13 mouse cellular contexts compared by ENCODE assay signal in genomic region chr2:130704040-130705001, GRCm38 (mm10). TPM values are rescaled to one million over a fixed set of nuclear protein-coding genes. Genes with fewer than 3 reads are reported as not detected.
DNase-seq lines count a peak whose midpoint lies in the region; ATAC-seq and TF ChIP-seq lines count a peak whose summit lies in the region.
"Had no signal": no experiment of that assay in that cellular context is flagged by ENCODE, and none has a peak within 500 bp of the region (broad histone marks: within the 10 kb centered on the region; RNA-seq: fewer than 3 reads in every experiment).

No protein-coding gene starts in this region.

- H3K27me3 ChIP-seq in forebrain, embryonic 14.5 days (replicated peaks; ENCODE audit: control insufficient read depth, insufficient read depth, low read length), result no peaks in the 10 kb centered on the region
- no peaks in the 10 kb centered on the region for H3K27me3 ChIP-seq in forebrain, embryonic 11.5 days (ENCODE audit: control insufficient read depth, insufficient read depth, low read length)
- no peaks in the 10 kb centered on the region; the same call in 1 of the 2 replicates for H3K27me3 ChIP-seq in E14TG2a.4 (ENCODE audit: insufficient read depth, low read length)
- H3K27me3 ChIP-seq in embryonic facial prominence, embryonic 15.5 days, result 0 out of 2 replicates have a peak, but pooled peaks cover 4% of the 10 kb centered on the region

- 58% methylated on average over 9 of the region's 9 CpGs for WGBS in forebrain, embryonic 14.5 days
- WGBS in forebrain, embryonic 11.5 days, result 72% methylated on average over 9 of the region's 9 CpGs
- WGBS in embryonic facial prominence, embryonic 15.5 days, result 55% methylated on average over 9 of the region's 9 CpGs

- no peaks in the 10 kb centered on the region for H3K9me3 ChIP-seq in forebrain, embryonic 14.5 days (replicated peaks; ENCODE audit: control insufficient read depth, low read length)
- H3K9me3 ChIP-seq in forebrain, embryonic 11.5 days (ENCODE audit: control insufficient read depth, low read length), result no peaks in the 10 kb centered on the region
- H3K9me3 ChIP-seq in E14TG2a.4 (ENCODE audit: low read length), result no peaks in the 10 kb centered on the region
- no peaks in the 10 kb centered on the region for H3K9me3 ChIP-seq in embryonic facial prominence, embryonic 15.5 days (replicated peaks)

- no peak overlapping the region for H3K9ac ChIP-seq in forebrain, embryonic 14.5 days (ENCODE audit: low read length)
- H3K9ac ChIP-seq in forebrain, embryonic 11.5 days (ENCODE audit: low read length), result no peak overlapping the region
- no peak overlapping the region for H3K9ac ChIP-seq in embryonic facial prominence, embryonic 15.5 days
- H3K9ac ChIP-seq: liver, postnatal 0 days had no signal

- peak; percentile 40; the same call in 1 of the 2 replicates for ATAC-seq in forebrain, embryonic 14.5 days
- no peak for ATAC-seq in forebrain, embryonic 11.5 days (replicated peaks; ENCODE audit: low FRiP score)
- ATAC-seq in embryonic facial prominence, embryonic 15.5 days (ENCODE audit: insufficient number of reproducible peaks, low FRiP score, low TSS enrichment, low read depth), result peak; percentile 75; the same call in 1 of the 2 replicates
- ATAC-seq: liver, postnatal 0 days had no signal

- H3K27ac ChIP-seq in forebrain, embryonic 14.5 days (ENCODE audit: low read depth, low read length), result no peak overlapping the region; the same call in 1 of the 2 replicates
- H3K27ac ChIP-seq in forebrain, embryonic 11.5 days (ENCODE audit: low read depth, low read length), result no peak overlapping the region
- H3K27ac ChIP-seq in embryonic facial prominence, embryonic 15.5 days (replicated peaks), result peak overlapping the region; percentile 71
- H3K27ac ChIP-seq: left cerebral cortex, adult 2 months had no signal

- H3K4me3 ChIP-seq in forebrain, embryonic 14.5 days (ENCODE audit: low read depth, low read length), result no peak overlapping the region
- H3K4me3 ChIP-seq in forebrain, embryonic 11.5 days (ENCODE audit: low read depth, low read length), result no peak overlapping the region
- peak overlapping the region; percentile 21; the same call in 1 of the 2 replicates for H3K4me3 ChIP-seq in E14TG2a.4 (replicated peaks; ENCODE audit: low read length)
- no peak overlapping the region for H3K4me3 ChIP-seq in embryonic facial prominence, embryonic 15.5 days (replicated peaks)
- H3K4me3 ChIP-seq: left cerebral cortex, adult 2 months had no signal

- no peak overlapping the region for H3K4me2 ChIP-seq in forebrain, embryonic 14.5 days (ENCODE audit: low read length)
- no peak overlapping the region for H3K4me2 ChIP-seq in forebrain, embryonic 11.5 days (ENCODE audit: low read depth, low read length, severe bottlenecking)
- no peak overlapping the region for H3K4me2 ChIP-seq in embryonic facial prominence, embryonic 15.5 days (replicated peaks)

- peak; percentile 70 for DNase-seq in forebrain, embryonic 14.5 days (ENCODE audit: low spot score)
- no peak for DNase-seq in forebrain, embryonic 11.5 days (ENCODE audit: low spot score)
- peak; percentile 62 for DNase-seq in kidney, adult 9 months
- no peak for DNase-seq in kidney, adult 11 months
- no peak for DNase-seq in ovary, adult 18-20 months (ENCODE audit: low spot score)
- no peak for DNase-seq in yolk sac, embryonic 10.5 days (ENCODE audit: low spot score)
- DNase-seq: B cell, adult 2 months; cerebellum, adult 9-10 months; liver, postnatal 0 days; thymus, postnatal 36 days had no signal

- peaks cover 24% of the 10 kb centered on the region for H3K36me3 ChIP-seq in forebrain, embryonic 14.5 days (ENCODE audit: control insufficient read depth, insufficient read depth, low read length)
- H3K36me3 ChIP-seq in forebrain, embryonic 11.5 days (ENCODE audit: control insufficient read depth, insufficient read depth, low read length), result no peaks in the 10 kb centered on the region
- H3K36me3 ChIP-seq in E14TG2a.4 (ENCODE audit: insufficient read depth, low read length), result peaks cover 6% of the 10 kb centered on the region
- H3K36me3 ChIP-seq in embryonic facial prominence, embryonic 15.5 days, result peaks cover 12% of the 10 kb centered on the region

- no peak for TF ChIP-seq CTCF in E14TG2a.4 (conservative IDR thresholded peaks at IDR 0.05; ENCODE audit: low read length)

- no peaks in the 10 kb centered on the region for H3K4me1 ChIP-seq in forebrain, embryonic 14.5 days (ENCODE audit: control insufficient read depth, insufficient read depth, low read length)
- no peaks in the 10 kb centered on the region for H3K4me1 ChIP-seq in forebrain, embryonic 11.5 days (replicated peaks; ENCODE audit: control insufficient read depth, insufficient read depth, low read length)
- H3K4me1 ChIP-seq in E14TG2a.4 (replicated peaks; ENCODE audit: low read depth, low read length), result peaks cover 37% of the 10 kb centered on the region
- peaks cover 10% of the 10 kb centered on the region; the same call in 1 of the 2 replicates for H3K4me1 ChIP-seq in embryonic facial prominence, embryonic 15.5 days

RNA-seq across cellular contexts. Expression of gene Slc4a11, which starts 7.0 kb away (rescaled TPM):
- 0.52 and 0.64 TPM in 2 replicates for polyA plus RNA-seq in forebrain, embryonic 14.5 days (2014; fragmentation: Nextera tagmentation; extraction: Ambion mirVana)
- 1.2 TPM in 2 replicates for polyA plus RNA-seq in forebrain, embryonic 11.5 days (2014; fragmentation: Nextera tagmentation; extraction: Ambion mirVana)
- polyA plus RNA-seq in embryonic facial prominence, embryonic 15.5 days (2015; fragmentation: Nextera tagmentation; extraction: Ambion mirVana), result 4.7 and 5.4 TPM in 2 replicates
- polyA plus RNA-seq: liver, postnatal 0 days had no signal

RNA-seq across cellular contexts. Expression of gene Itpa, which starts 36.9 kb away (rescaled TPM):
- polyA plus RNA-seq in forebrain, embryonic 14.5 days (2014; fragmentation: Nextera tagmentation; extraction: Ambion mirVana), result 125 and 131 TPM in 2 replicates
- 152 and 156 TPM in 2 replicates for polyA plus RNA-seq in forebrain, embryonic 11.5 days (2014; fragmentation: Nextera tagmentation; extraction: Ambion mirVana)
- 96.6 and 101 TPM in 2 replicates for polyA plus RNA-seq in embryonic facial prominence, embryonic 15.5 days (2015; fragmentation: Nextera tagmentation; extraction: Ambion mirVana)

RNA-seq across cellular contexts. Expression of gene Ddrgk1, which starts 39.9 kb away (rescaled TPM):
- 49.8 and 55.9 TPM in 2 replicates for polyA plus RNA-seq in forebrain, embryonic 14.5 days (2014; fragmentation: Nextera tagmentation; extraction: Ambion mirVana)
- 46.8 and 48.5 TPM in 2 replicates for polyA plus RNA-seq in forebrain, embryonic 11.5 days (2014; fragmentation: Nextera tagmentation; extraction: Ambion mirVana)
- 76.8 and 77.8 TPM in 2 replicates for polyA plus RNA-seq in embryonic facial prominence, embryonic 15.5 days (2015; fragmentation: Nextera tagmentation; extraction: Ambion mirVana)

Comparison
In these comparisons a context has a peak if more than half of its experiments do, and no peak if none do; other contexts are left out.
1. DNase-seq: peak in forebrain, embryonic 14.5 days (single experiment) and kidney, adult 9 months (single experiment); none in forebrain, embryonic 11.5 days (single experiment), kidney, adult 11 months (single experiment), ovary, adult 18-20 months (single experiment) and yolk sac, embryonic 10.5 days (single experiment).